Mouse (Mus musculus) adrenal gland, adult 2 months (tissue): Measurements from ENCODE around the gene Mei1. TPM values are rescaled to one million over a fixed set of nuclear protein-coding genes. Genes with fewer than 3 reads are reported as not detected.

Experiments
- DNase-seq: peaks from one replicate; pipeline ENCODE4 v3.0.0; 2021
- long read RNA-seq: library from polyadenylated mRNA; stranded (forward); transcript quantifications from one replicate; pipeline ENCODE4 v2.0.0, GENCODE M21; 2021
- polyA plus RNA-seq: library from polyadenylated mRNA; depleted of rRNA; stranded (reverse); fragments of >200 nt; gene quantifications from 2 replicates; pipeline ENCODE4 v1.2.3, GENCODE M21; 2012; rRNA removed
- total RNA-seq, 2 experiments: library from RNA; stranded (reverse); gene quantifications; 2 replicates each; pipeline ENCODE4 v1.2.3; 2021

Gene Mei1
- total RNA-seq (1 to 10 TPM in 1 of 2 experiments, under 1 TPM in 1; 0.35 to 3.2 TPM), polyA plus RNA-seq (not detected in 2 replicates)
- long read RNA-seq, partial matches to known transcripts: 1 of 2 reads
- long read RNA-seq, other reads (novel, unspliced or antisense): 1 of 2 reads

- DNase-seq: no peak
Observed at GRCm38 (mm10) chr15:82069898-82070297, at the start of gene Mei1. Gene Mei1 (plus strand): TSS chr15:82069996.

- peak; percentile 84 for DNase-seq
Observed at GRCm38 (mm10) chr15:82022535-82023088, 47.2 kb upstream of the Mei1 start.

- no peak for DNase-seq
Observed at GRCm38 (mm10) chr15:82023965-82024635, 45.7 kb upstream of the Mei1 start.

- DNase-seq: no peak
Observed at GRCm38 (mm10) chr15:82027276-82027675, 42.5 kb upstream of the Mei1 start.

GRCm38 (mm10) chr15:82027726-82028125 is 42.1 kb upstream of the Mei1 start:
- DNase-seq: no peak

GRCm38 (mm10) chr15:82032386-82032785 is 37.4 kb upstream of the Mei1 start:
- no peak for DNase-seq

- DNase-seq: no peak
Observed at GRCm38 (mm10) chr15:82033762-82034161, 36.0 kb upstream of the Mei1 start, which contains the start of gene Desi1. Gene Desi1 (minus strand): TSS chr15:82033862.

- no peak for DNase-seq
Observed at GRCm38 (mm10) chr15:82035904-82036689, 33.7 kb upstream of the Mei1 start.

GRCm38 (mm10) chr15:82040650-82041049 is 29.1 kb upstream of the Mei1 start:
- peak; percentile 41 for DNase-seq

GRCm38 (mm10) chr15:82044166-82044784 is 25.5 kb upstream of the Mei1 start:
- no peak for DNase-seq

- DNase-seq: no peak
Observed at GRCm38 (mm10) chr15:82046246-82046891, 23.4 kb upstream of the Mei1 start.

GRCm38 (mm10) chr15:82047080-82047883 is 22.5 kb upstream of the Mei1 start, which contains the start of gene Snu13:
Gene Snu13 (minus strand): TSS chr15:82047598.
- peak; percentile 93 for DNase-seq

GRCm38 (mm10) chr15:82052544-82052943 is 17.3 kb upstream of the Mei1 start:
- no peak for DNase-seq

- DNase-seq: peak; percentile 33
Observed at GRCm38 (mm10) chr15:82058719-82059201, 11.0 kb upstream of the Mei1 start, which contains the start of gene 4930407I10Rik. Gene 4930407I10Rik (plus strand): TSS chr15:82059151.

GRCm38 (mm10) chr15:82063909-82064308 is 5.9 kb upstream of the Mei1 start:
- DNase-seq: no peak

- DNase-seq: peak; percentile 77
Observed at GRCm38 (mm10) chr15:82065511-82065910, 4.3 kb upstream of the Mei1 start.

GRCm38 (mm10) chr15:82071816-82072469 is 2.1 kb downstream of the Mei1 start:
- DNase-seq: no peak

- no peak for DNase-seq
Observed at GRCm38 (mm10) chr15:82073490-82073889, 3.7 kb downstream of the Mei1 start.

- DNase-seq: no peak
Observed at GRCm38 (mm10) chr15:82079883-82080282, 10.1 kb downstream of the Mei1 start.

GRCm38 (mm10) chr15:82081161-82081560 is 11.4 kb downstream of the Mei1 start:
- peak; percentile 30 for DNase-seq
